Mouse (Mus musculus) regulatory T cell (primary cell): ENCODE results near the gene Ces1e.
"Not testable (repeated sequence)": the region's sequence is repeated elsewhere in the genome, so short reads cannot be mapped to it uniquely, and the experiment has no call there.

Experiments
- in situ Hi-C: fragments of 300-600 bp; cut with MboI, MseI; formaldehyde crosslinking; loops from one replicate; pipeline ENCODE4 v1.15.1; 2025; ENCODE audit warnings: high pct_unique_total_duplicates

The Ces1e gene

DNA sequence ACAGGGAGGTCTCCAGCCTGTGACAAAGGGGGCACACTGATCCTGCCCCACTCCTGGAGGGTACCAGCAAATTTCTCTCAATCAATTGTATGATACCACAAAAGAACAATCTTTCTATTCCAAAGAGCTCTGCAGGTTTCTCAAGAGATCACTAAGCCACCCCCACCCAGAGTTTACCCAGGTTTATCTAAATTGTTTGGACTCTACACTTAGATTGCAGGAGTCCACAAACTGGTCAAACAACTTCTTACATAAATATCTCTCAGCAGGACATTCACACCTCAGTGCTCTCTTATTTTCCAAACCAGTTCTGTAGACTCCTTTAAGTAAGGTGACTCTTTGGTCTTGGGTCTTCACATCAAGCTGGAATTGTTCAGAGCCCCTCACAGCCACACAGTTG, at the start of gene Ces1e:
Ces1e (minus strand) TSS at position 174 of the 400 bp plus-strand sequence.
- in situ Hi-C loops: no loop called here

DNA sequence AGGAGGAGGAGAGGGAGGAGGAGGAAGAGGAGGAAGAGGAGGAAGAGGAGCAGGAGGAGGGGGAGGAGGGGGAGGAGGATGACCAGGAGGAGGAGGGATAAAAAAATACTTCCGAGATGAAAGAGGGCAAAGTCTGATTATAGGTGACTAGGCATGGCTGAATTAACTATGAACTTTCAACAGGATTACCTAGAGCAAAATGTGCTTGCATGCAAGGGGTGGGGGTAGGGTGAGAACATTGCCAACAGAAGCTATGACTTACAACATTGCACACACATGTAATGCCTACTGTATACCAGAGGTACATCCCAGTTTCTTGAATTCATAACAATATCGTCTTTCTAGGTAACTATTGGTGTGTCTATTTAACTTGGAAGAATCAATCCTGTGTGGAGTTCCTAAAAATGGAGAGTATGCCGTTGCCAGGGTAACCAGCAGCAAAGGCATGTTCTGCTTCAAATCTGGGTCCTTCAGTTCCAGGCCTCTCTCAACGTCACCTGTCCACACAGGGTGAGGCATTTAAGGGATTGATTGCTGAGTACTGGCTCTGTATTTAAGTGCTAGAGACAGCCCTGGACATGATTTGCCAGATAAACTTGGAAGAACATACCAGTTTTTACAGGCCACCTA, 48.9 kb upstream of the Ces1e start:
- in situ Hi-C loops: no loop called here

DNA sequence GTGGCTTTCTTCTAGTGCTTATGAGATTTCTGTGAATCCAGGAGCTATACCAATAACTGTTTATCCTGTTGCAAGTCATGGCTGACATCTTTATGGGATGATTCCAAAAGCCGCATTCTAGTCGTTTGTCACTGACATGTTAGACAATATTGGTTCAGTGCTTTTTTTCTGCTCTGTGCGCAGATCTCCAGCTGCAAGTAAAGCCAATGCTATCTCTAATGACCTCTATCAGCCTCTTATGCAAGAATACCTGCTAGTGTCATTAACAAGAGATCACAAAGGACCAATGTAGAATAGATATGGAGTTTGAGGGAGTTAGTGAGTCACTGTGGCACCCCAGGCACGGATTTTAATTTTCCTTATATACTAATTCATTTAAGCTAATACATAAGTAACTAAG, 45.2 kb upstream of the Ces1e start:
- in situ Hi-C loops: no loop called here

DNA sequence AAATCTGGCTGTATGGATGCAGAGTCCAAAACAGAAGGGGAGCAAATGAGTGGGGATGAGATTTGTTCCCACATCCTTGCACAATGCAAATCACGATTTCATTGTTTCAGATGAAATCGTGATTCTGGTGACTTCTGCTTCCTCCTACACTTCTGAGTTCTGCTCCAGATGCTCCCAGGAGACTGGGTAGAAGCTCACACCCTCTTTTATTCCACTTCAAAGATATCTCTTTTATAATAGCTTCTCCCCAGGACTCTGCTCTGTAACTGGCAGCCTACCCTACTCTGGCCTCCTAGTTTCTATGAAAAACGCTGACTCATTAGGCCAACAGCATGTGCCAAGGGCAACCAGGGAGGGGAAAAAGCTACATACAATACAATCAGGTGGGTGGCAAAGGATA, 43.9 kb upstream of the Ces1e start:
- in situ Hi-C loops: no loop called here

DNA sequence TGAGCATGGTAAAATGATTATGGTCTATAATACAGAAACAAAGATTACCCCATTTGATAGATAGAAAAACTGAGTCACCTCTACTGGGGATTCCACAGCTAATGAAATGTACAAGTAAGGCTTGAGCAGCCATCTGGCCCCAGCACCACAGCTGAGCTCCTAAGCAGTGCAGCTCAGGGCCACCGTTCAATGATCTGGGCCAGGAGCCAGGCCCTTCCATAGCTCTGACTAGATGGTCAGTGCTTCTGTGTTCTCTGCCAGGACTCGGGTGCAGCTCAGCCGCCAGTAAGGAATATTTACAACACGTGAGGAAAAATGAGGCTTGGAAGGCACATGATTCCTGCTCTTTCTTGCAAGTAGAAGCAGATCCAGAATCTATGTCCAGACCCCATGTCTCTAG, 43.3 kb upstream of the Ces1e start:
- in situ Hi-C loops: no loop called here

DNA sequence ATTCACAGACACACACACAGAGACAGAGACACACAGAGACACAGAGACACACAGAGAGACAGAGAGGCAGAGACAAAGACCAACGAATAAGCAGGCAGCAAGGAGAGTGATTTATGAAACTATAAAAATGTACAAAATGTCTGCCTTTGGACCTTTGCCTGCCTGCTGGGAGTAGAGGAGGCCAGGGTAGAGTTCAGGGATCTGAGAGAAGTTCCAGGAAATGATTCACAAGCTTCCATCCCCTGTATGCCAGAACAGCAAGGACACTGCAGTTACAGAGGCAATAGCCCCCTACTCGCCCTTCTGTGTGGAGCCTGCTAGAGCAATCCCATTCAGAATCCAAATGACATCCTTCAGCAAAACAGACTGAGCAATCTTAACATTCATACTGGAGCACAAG, 32.0 kb upstream of the Ces1e start:
- in situ Hi-C loops: no loop called here

DNA sequence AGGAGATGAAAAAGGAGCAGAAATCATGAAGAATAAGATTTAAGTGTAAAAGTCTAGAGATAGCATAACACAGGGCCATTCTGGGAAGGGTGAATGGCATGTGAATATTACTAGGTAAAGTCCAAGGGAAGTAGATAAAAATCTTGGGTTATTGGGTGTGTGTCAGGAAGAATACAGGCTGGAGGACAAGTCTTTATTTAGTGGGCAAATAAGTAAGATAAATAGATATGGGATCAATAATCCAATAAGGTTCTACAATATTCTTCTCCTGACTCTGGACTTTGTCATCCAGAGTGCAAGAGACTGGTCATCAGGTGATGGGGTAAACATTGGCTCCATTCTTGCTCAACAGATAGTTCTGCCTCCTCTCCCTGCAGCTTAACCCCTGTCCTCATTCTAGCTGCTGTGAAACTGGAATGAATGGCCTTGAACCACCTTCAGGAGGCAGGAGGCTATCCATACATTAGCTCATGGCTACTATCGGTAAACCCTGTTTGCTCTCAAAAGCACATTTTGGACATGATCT, 23.0 kb upstream of the Ces1e start:
- in situ Hi-C loops: no loop called here

DNA sequence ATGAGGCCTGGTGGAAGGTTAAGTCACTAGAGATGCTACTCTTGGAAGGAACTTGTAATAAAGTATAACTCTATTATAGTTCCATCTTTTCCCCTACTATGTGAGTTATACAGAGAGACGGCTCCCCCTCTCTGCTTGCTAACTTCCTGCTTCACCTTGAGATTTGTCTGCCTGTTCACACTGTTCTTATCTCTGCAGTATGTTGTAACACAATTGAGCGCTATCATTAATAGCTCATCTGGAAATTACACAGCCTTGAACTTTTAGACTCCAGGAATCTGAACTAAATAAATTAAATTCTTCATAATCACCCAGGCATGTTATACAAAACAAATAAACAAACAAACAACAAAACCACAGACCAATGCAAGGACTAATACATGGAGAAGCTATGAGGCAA, 16.6 kb upstream of the Ces1e start:
- in situ Hi-C loops: no loop called here

DNA sequence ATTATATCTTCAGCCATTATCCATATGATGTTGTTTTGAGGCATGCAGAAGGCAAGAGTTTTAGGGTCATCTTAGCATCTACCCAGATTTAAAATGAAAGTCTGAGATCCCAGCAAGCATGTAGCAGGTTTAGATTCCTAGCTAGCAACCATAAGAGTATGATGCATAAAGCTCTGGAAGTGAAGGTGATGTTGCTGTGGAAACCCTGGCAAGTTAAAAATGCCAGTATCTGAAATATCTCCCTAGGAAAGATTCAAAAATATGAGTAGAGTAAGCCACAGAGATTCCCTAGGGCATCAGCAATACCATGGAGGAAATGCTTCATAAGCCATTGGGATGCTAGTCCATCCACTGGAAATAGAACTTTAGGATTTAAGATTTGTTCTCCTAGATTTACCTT, 10.5 kb upstream of the Ces1e start:
- in situ Hi-C loops: no loop called here

DNA sequence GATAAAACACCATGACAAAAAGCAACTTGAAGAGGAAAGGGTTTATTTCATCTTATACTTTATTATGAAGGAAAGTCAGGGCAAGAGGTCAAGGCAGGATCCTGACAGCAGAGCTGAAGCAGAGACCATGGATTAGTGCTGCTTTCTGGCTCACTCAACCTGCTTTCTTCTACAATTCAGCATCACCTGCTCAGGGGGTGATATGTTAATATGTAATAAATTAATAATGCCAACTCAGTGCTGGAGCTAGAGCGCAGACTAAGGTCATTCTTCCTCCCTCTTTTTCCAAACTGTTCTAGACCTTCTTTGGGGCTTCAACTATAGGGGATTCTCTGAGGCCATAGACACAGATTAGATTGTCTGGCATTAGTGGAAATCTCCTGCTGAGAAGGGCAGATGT, 6.3 kb upstream of the Ces1e start:
- in situ Hi-C loops: no loop called here

DNA sequence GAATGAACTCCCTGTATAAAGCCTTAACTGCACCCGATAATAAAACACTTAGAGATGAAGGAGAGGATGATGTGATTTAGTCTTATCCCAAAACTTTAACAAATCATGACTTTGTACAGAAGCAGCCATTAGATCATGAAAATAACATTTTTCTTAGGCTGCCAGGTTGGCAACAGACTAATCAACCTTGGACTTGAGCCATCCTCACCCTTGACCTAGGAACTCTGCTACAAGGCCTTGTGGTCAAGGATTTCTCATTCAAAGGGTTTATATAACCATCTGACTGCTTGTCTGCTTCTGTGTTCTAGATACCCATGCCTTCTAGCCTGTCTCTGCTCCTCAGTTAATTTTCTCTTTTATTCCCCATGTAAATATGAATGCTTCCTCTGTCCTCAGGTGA, 5.3 kb upstream of the Ces1e start:
- in situ Hi-C loops: no loop called here

DNA sequence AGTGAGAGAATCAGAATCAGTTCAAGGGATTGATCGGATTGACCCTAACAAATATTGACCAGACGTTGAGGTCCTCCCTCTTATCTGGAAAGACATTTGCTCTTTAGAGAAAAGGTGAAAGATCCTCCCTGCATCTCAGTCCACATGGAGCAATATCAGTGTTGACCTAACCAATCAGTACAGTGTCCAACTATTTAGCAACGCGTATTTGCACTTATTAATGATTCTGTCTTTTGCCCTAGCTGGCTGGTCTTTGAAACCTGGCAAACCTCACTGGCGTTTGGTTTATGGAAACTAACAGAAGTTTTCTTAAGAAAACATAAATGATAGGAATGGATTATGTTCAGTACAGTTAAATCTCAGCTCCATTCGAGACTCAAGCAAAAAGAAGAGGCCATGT, 4.6 kb upstream of the Ces1e start:
- in situ Hi-C loops: no loop called here

DNA sequence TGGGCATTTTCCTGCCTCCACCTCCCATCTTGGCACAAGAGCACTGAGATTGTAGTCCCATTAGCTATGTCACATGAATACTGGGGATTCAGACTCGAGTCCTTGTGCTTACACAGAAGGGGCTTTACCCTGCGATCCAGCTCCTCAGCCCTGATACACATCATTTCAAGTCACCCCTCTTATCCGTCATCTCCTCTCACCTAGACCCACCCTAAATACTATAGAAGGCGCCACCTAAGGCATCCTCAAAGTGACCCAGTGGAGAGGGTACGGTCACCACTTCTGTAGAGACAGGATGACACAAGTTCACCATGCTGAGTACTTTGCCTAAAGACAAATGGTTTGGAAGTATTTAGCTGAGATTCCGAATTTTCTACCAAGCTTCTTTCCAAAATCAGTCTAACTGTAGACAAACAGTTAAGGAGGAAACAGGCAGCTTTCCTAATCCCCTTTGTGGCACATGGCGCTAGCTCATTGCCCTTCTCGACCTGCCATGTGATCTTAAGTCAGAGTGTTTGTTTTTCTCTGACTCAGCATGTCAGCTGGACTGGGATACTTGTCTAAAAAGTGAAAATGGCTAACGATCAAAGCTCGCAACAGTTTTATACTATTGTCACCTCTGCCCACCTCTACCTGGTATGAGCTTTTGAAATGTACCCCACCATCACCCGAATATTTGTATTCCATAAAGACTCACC, 597 bp downstream of the Ces1e start:
- in situ Hi-C loops: no loop called here

DNA sequence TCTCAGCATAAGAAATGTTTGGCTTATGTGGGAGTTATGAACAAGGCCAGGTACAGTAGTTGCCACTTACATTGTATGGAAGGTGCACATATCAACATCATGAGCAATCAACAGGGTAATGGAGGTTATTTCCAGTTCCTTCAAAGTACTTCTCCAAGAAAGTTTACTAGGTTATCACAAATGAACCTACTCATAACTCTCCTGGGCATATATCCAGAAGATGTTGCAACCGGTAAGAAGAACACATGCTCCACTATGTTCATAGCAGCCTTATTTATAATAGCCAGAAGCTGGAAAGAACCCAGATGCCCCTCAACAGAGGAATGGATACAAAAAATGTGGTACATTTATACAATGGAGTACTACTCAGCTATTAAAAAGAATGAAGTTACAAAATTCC, 2.9 kb downstream of the Ces1e start:
- in situ Hi-C loops: not testable (repeated sequence)

DNA sequence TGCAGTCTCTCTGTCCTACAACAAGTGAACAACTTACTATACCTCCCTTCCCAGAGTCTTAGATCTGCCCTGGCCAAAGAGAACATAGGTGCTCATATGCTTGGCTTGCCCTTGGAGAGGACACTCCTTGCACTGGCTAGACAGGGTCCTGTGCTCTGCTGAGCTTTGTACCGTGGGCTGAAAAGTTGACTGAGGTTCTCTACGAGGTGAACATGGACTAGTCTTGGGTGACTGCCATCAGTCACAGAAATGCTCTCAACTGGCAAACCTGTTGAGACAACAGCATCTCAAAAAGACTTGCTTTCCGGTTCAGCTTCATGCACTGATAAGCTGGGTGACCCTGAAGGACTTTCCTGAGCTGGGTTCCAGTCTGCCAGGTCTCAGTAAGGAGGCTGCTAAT, 7.5 kb downstream of the Ces1e start:
- in situ Hi-C loops: no loop called here

DNA sequence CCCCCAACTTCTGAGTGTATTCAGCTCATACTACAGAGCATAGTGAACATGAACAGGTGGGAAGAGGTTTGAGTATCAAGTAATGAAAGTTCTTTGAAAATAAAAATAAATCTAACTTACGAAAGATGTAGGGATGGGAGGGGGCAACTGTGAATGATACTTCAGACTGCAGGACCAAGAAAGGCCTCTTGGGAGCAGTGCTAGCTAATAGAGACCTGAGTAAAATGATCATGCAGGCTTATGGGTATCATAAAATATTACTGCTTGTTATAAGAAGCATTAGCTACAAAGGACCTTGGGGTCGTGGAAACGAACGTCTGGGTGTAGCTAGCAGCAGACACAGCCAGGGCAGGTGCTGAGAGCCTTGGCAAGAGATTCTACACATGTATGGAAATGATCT, 11.6 kb downstream of the Ces1e start:
- in situ Hi-C loops: no loop called here

DNA sequence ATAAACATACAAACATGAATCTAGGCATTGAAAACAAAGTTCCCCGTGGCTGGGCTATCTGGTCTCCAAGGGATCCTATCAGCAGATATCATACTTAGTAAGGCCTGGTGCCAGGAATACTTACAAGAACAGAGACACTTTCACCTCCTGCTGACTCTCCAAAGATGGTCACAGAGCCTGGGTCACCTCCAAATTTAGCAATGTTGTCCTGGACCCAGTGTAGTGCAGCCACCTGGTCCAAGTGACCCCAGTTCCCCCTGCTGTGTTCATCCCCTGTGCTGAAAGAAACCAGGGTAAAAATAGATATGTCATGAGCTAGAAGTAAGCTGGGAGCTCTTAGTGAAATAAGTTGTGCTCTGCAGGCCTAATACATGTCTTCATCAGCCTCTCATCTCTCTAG, 12.0 kb downstream of the Ces1e start:
- in situ Hi-C loops: no loop called here

DNA sequence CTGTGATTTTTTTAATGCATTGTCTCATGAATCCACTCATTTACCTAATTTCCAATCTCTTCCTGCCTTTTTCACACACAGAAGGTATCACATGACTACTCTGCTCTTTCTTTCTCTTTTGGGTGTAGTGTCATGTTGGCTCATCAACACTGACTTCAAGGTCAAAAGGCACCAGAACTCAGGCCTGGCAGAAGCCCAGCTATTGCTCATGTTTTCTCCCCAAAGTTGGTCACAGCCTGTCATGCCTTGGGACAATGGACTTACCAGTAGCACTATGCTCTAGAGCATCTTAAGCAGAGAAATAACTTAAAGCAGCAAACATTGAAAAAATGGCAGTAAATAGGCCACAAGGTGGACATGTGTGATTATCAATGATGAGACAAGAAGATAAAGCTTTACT, 18.3 kb downstream of the Ces1e start:
- in situ Hi-C loops: no loop called here

DNA sequence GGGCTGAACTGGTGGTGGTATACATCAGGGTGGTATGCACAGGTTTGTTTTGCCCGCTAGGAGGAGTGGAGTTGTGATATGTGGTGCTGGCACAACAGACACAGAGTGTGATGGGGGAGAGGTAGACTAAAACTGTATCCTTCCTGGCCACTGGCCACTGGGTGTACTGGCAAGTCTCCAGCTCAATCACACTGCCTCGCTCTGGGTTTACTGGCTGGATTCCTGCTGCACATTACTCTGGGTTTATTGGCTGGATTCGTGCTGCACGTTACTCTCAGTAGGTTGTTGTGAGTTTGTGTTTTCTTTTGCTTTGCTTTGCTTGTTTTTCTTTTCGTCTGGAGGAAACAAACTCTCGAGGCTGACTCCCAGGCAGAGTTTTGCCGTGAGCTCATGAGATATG, 30.3 kb downstream of the Ces1e start:
- in situ Hi-C loops: not testable (repeated sequence)

DNA sequence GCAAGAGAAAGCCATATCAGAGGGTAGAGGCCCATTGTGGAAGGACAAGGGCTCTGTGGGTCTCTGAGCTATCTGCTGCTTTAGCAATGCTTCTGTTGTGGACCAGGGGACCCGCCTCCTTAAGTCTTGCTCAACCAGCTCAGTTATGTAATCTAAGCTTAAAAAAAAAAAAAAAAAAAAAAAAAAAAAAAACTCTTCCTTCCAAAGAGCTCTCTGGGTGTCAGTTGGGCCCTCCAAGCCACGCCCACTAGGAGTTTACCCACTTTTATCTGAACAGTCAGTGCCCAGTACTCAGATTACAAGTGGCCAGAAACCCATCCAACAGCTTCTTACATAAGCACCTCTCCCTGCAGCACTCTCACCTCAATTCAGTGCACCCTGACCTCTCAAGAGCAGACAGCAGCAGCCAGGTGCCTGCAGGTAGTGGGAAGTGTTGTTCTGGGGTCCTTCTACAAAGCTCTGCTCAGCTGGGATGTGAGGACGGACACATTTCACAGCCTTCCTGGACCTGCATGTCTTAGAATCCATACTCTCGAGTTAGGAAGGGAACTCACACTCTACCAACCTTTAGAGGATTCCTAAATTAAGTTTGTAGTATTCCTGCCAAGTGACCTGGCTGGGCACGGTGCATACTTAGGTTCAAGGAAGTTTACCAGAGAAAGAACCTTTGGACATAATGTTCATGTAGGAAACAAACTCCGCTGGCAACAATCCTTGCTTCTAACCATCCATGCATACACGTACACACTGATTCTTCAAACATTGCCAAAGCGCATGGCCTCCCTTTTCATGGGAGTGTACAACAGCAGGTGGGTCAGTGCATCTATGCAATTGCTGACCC, 31.5 kb downstream of the Ces1e start, which contains the start of gene Ces1d:
Ces1d (minus strand) TSS at position 154 of the 841 bp plus-strand sequence.
- in situ Hi-C loops: no loop called here

DNA sequence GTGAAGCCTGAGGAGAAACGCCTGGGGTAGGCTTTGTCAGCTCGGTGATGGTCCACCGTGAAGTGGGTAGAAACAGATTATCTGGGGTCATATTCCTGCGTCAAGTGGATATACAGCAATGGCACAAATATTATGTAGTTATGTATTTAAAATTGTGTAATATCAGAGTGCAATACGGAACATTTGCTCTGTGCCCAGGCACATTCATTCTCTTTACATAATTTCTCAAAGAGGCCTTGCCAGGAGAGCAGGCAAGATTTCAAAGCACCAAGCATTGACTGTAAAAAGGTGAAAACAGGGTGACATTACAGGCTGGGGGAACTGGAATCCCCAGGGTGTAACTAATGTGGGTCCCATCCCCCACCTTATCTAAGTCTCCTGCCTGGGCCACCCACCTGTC, 33.0 kb downstream of the Ces1e start:
- in situ Hi-C loops: no loop called here

DNA sequence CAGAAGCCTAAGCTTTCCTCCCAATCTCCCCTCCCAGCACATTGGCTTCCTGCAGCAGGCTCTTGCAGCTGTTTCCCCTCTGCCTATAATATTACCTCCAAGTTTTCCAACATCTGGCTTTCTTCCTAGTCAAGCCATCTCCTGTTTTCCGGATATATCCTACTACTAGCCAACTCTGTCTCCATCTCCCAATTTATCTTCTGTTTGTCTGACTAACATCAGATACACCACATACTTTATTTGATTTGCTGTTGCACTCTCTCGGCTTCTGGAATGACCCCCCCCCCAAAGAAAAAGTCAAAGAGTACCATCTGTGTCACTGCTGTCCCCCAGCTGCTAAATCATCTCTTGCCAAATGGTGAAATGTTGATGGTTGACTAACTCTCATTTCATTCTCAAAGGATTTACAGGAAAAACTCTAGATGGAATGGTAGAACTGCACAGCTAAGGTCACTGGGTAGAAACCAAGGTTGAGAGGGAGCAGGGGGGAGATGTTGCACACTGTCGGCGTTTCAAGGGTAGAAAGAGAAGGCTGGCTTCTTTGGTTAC, 48.8 kb downstream of the Ces1e start:
- in situ Hi-C loops: no loop called here
